Mouse (Mus musculus) MEL (cell line): ENCODE data around the gene Bmper. TPM values are rescaled to one million over a fixed set of nuclear protein-coding genes. Genes with fewer than 3 reads are reported as not detected.

Experiments used
- DNase-seq: peaks from one replicate; pipeline ENCODE4 v3.0.0; 2011; ENCODE audit warnings: low read depth, low spot score
- H3K27ac ChIP-seq: 2 replicates; pipeline ENCODE4 v1.5.1; 2012; ENCODE audit warnings: low read depth, mild to moderate bottlenecking, control low read depth, low read length, moderate library complexity; ENCODE audit not compliant: control insufficient read depth
- H3K27me3 ChIP-seq, 2 experiments: fragments of 150-350 bp in 1 of 2; sonication (generic) in 1 of 2; 2 replicates each; pipeline ENCODE4 v1.6.1; 2012; ENCODE audit warnings: low read length in 2 of 2, mild to moderate bottlenecking in 2 of 2, improper control_type of control experiment in 1 of 2, moderate library complexity in 1 of 2; ENCODE audit not compliant: insufficient read depth in 2 of 2, control insufficient read depth in 1 of 2
- H3K36me3 ChIP-seq, 2 experiments: 2 replicates each; pipeline ENCODE4 v1.6.1; 2012 to 2014; ENCODE audit warnings: low read length in 2 of 2, improper control_type of control experiment in 1 of 2, inconsistent platforms in 1 of 2, mild to moderate bottlenecking in 1 of 2; ENCODE audit not compliant: insufficient read depth in 2 of 2, control insufficient read depth in 1 of 2
- H3K4me1 ChIP-seq, 2 experiments: fragments of 150-350 bp in 1 of 2; sonication (generic) in 1 of 2; 2 replicates each; pipeline ENCODE4 v1.6.1; 2012; ENCODE audit warnings: low read length in 2 of 2, improper control_type of control experiment in 1 of 2, mild to moderate bottlenecking in 1 of 2; ENCODE audit not compliant: insufficient read depth in 2 of 2, control insufficient read depth in 1 of 2
- H3K4me3 ChIP-seq, 2 experiments: fragments of 150-350 bp in 1 of 2; sonication (generic) in 1 of 2; 2 replicates each; pipeline ENCODE4 v1.5.1; 2012; ENCODE audit warnings: low read depth in 2 of 2, low read length in 2 of 2, mild to moderate bottlenecking in 2 of 2, moderate library complexity in 2 of 2, control low read depth in 1 of 2, improper control_type of control experiment in 1 of 2; ENCODE audit not compliant: control insufficient read depth in 1 of 2, insufficient read depth in 1 of 2
- H3K79me2 ChIP-seq: 2 replicates; pipeline ENCODE4 v1.6.1; 2012; ENCODE audit warnings: mild to moderate bottlenecking, low read length, moderate library complexity; ENCODE audit not compliant: control insufficient read depth, poor library complexity, insufficient read depth
- H3K9ac ChIP-seq: 2 replicates; pipeline ENCODE4 v1.6.1; 2012; ENCODE audit warnings: low read depth, mild to moderate bottlenecking, control low read depth, low read length, moderate library complexity; ENCODE audit not compliant: control insufficient read depth, poor library complexity, severe bottlenecking
- H3K9me3 ChIP-seq: fragments of 150-350 bp; sonication (generic); replicated peaks from 2 replicates; pipeline ENCODE4 v1.6.1; 2012; ENCODE audit warnings: mild to moderate bottlenecking, low read length, improper control_type of control experiment, moderate library complexity; ENCODE audit not compliant: insufficient read depth
- E2F4 ChIP-seq: IDR thresholded peaks from 2 replicates; pipeline ENCODE4 v1.6.1; 2011; ENCODE audit warnings: low read depth, low read length, improper control_type of control experiment, borderline replicate concordance
- ELF1 ChIP-seq: IDR thresholded peaks from 2 replicates; pipeline ENCODE4 v1.6.1; 2014; ENCODE audit warnings: low read depth, mild to moderate bottlenecking, inconsistent platforms, low read length, improper control_type of control experiment, moderate library complexity
- EP300 ChIP-seq, 2 experiments: IDR thresholded peaks; 2 replicates each; pipeline ENCODE4 v1.6.1; 2011; ENCODE audit warnings: improper control_type of control experiment in 2 of 2, low read length in 2 of 2, low read depth in 1 of 2, mild to moderate bottlenecking in 1 of 2
- ETS1 ChIP-seq: IDR thresholded peaks from 2 replicates; pipeline ENCODE4 v1.6.1; 2012; ENCODE audit warnings: low read depth, mild to moderate bottlenecking, inconsistent platforms, low read length, improper control_type of control experiment, moderate library complexity
- HCFC1 ChIP-seq: IDR thresholded peaks from 2 replicates; pipeline ENCODE4 v1.6.1; 2012; ENCODE audit warnings: low read depth, mild to moderate bottlenecking, inconsistent platforms, low read length, improper control_type of control experiment, moderate library complexity
- KAT2A ChIP-seq: conservative IDR thresholded peaks from 2 replicates; pipeline ENCODE4 v1.6.1; 2012; ENCODE audit warnings: low read depth, low read length, improper control_type of control experiment, inconsistent platforms
- MAFK ChIP-seq: IDR thresholded peaks from 2 replicates; pipeline ENCODE4 v1.6.1; 2011; ENCODE audit warnings: low read depth, mild to moderate bottlenecking, low read length, improper control_type of control experiment, borderline replicate concordance
- MAX ChIP-seq: IDR thresholded peaks from 2 replicates; pipeline ENCODE4 v1.6.1; 2011; ENCODE audit warnings: low read length, improper control_type of control experiment
- NELFE ChIP-seq: IDR thresholded peaks from 2 replicates; pipeline ENCODE4 v1.6.1; 2011; ENCODE audit warnings: low read depth, low read length, improper control_type of control experiment
- POLR2A ChIP-seq, 2 experiments: IDR thresholded peaks; 2 replicates each; pipeline ENCODE4 v1.6.1; 2011 to 2012; ENCODE audit warnings: low read length in 2 of 2, mild to moderate bottlenecking in 2 of 2, control low read depth in 1 of 2, improper control_type of control experiment in 1 of 2, low read depth in 1 of 2, moderate library complexity in 1 of 2; ENCODE audit not compliant: control insufficient read depth in 1 of 2, insufficient read depth in 1 of 2, poor library complexity in 1 of 2
- RAD21 ChIP-seq: IDR thresholded peaks from 2 replicates; pipeline ENCODE4 v1.6.1; 2011; ENCODE audit warnings: mild to moderate bottlenecking, low read depth, low read length, improper control_type of control experiment
- RCOR1 ChIP-seq: IDR thresholded peaks from 2 replicates; pipeline ENCODE4 v1.6.1; 2012; ENCODE audit warnings: low read depth, mild to moderate bottlenecking, inconsistent platforms, low read length, improper control_type of control experiment
- TAL1 ChIP-seq: IDR thresholded peaks from 2 replicates; pipeline ENCODE4 v1.6.1; 2012; ENCODE audit warnings: mild to moderate bottlenecking, inconsistent platforms, low read length, moderate library complexity, mixed read lengths
- TBP ChIP-seq: IDR thresholded peaks from 2 replicates; pipeline ENCODE4 v1.8.0; 2011; ENCODE audit warnings: low read depth, low read length, improper control_type of control experiment
- USF1 ChIP-seq: IDR thresholded peaks from 2 replicates; pipeline ENCODE4 v1.6.1; 2014; ENCODE audit warnings: low read depth, mild to moderate bottlenecking, inconsistent platforms, low read length, improper control_type of control experiment, moderate library complexity
- ZKSCAN1 ChIP-seq: IDR thresholded peaks from 2 replicates; pipeline ENCODE4 v1.6.1; 2012; ENCODE audit warnings: low read depth, mild to moderate bottlenecking, inconsistent platforms, low read length, improper control_type of control experiment, moderate library complexity
- ZMIZ1 ChIP-seq: IDR thresholded peaks from 2 replicates; pipeline ENCODE4 v1.6.1; 2012; ENCODE audit warnings: low read depth, mild to moderate bottlenecking, inconsistent platforms, low read length, improper control_type of control experiment, moderate library complexity
- polyA plus RNA-seq, 2 experiments: library from polyadenylated mRNA; stranded (reverse) in 1 of 2; unstranded in 1 of 2; fragments of >175 nt in 1 of 2; fragments of >200 nt in 1 of 2; gene quantifications; 2 replicates each; pipeline versions ENCODE4 v1.2.1 to v1.2.4; 2012; ENCODE audit warnings: low replicate concordance in 2 of 2, low read depth in 1 of 2; ENCODE audit not compliant: insufficient read length in 2 of 2, insufficient read depth in 1 of 2, missing spikeins in 1 of 2
- total RNA-seq: library from RNA; depleted of rRNA; stranded (reverse); fragments of 300-350 nt; gene quantifications from 2 replicates; pipeline ENCODE4 v1.2.3, GENCODE M21; 2012

The Bmper gene
- total and polyA plus RNA-seq, 3 experiments: not detected

- TF ChIP-seq MAX (no peak), ETS1 (no peak), ZKSCAN1 (no peak), EP300 (IDR thresholded peaks at IDR 0.05; ENCODE audit: low read depth in 1 of 2, low read length in 2 of 2) (no peak), MAFK (no peak), ZMIZ1 (no peak), ELF1 (no peak), TAL1 (no peak), TBP (no peak), HCFC1 (no peak), USF1 (no peak), RAD21 (no peak)
- TF ChIP-seq, all 39 proteins: peak for 0
- H3K9ac ChIP-seq: no peak overlapping the region
- no peak overlapping the region for H3K27ac ChIP-seq
- no peaks in the 10 kb centered on the region for H3K79me2 ChIP-seq
- H3K27me3 ChIP-seq: no peaks in the 10 kb centered on the region
- no peak for DNase-seq
- H3K9me3 ChIP-seq: no peaks in the 10 kb centered on the region
- H3K36me3 ChIP-seq: no peaks in the 10 kb centered on the region
- H3K4me1 ChIP-seq: no peaks in the 10 kb centered on the region
- H3K4me3 ChIP-seq: no peak overlapping the region
Measured at GRCm38 (mm10) chr9:23378731-23379170, 155.9 kb downstream of the Bmper start.

DNA sequence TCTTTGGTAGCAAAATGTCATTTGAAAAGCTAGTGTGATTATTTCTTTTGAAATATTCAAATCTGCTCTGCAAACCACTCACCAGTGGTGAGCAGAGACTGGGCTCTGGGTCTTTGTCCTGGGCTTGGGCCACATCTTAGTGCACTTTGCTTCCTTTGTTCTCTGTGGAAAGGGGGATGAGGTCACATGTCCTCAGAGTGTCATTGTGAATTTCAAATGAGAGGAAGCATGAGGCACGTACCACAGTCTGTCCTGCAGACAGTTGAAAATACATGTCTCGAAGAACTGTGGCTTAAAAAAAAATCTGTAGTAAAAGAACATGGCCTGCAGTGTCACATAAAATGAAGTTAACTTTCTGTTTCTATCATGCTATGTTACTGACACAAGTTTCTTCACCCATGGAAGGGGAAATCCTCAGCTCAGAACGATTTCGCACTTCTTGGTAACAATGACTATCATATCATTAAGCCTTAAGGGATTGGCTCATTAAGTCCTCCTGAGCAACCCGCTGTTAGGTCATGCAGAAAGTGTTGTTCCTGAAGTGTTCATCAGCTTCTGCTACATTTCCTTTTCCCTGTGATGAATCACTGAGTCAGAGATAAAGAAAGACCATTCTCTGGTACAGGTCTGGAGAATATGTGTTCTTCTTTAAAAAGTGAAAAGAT, 157.4 kb downstream of the Bmper start:
- H3K79me2 ChIP-seq: no peaks in the 10 kb centered on the region
- H3K4me1 ChIP-seq: no peaks in the 10 kb centered on the region
- H3K9me3 ChIP-seq: no peaks in the 10 kb centered on the region
- H3K36me3 ChIP-seq: no peaks in the 10 kb centered on the region
- H3K9ac ChIP-seq: no peak overlapping the region
- H3K27me3 ChIP-seq: no peaks in the 10 kb centered on the region
- DNase-seq: no peak
- no peak overlapping the region for H3K27ac ChIP-seq
- no peak for TF ChIP-seq RCOR1
- no peak for TF ChIP-seq ZMIZ1
- TF ChIP-seq E2F4: no peak
- TF ChIP-seq NELFE: no peak
- TF ChIP-seq POLR2A (IDR thresholded peaks at IDR 0.05; ENCODE audit: control insufficient read depth in 1 of 2, insufficient read depth in 1 of 2, low read depth in 1 of 2, low read length in 2 of 2, poor library complexity in 1 of 2): no peak
- TF ChIP-seq ELF1: no peak
- TF ChIP-seq KAT2A: no peak
- TF ChIP-seq TAL1: no peak
- TF ChIP-seq, all 39 proteins: peak for 0
- H3K4me3 ChIP-seq: no peak overlapping the region
